Mouse (Mus musculus) lung, postnatal 0 days (tissue): ENCODE results near the gene Msmb.

Source experiments
- CTCF ChIP-seq: IDR thresholded peaks from 2 replicates; pipeline ENCODE4 v1.5.1; 2016; ENCODE audit warnings: antibody characterized with exemption, mild to moderate bottlenecking
- EP300 ChIP-seq: IDR thresholded peaks from 2 replicates; pipeline ENCODE4 v1.6.1; 2016; ENCODE audit warnings: antibody characterized with exemption, mild to moderate bottlenecking, control low read depth

- TF ChIP-seq CTCF (no peak), EP300 (no peak)
Observed at GRCm38 (mm10) chr14:32093500-32094117, 48.2 kb upstream of the Msmb start.
